Mouse (Mus musculus): Measurements from ENCODE around the gene Srek1ip1. TPM values are rescaled to one million over a fixed set of nuclear protein-coding genes. Genes with fewer than 3 reads are reported as not detected.

Gene Srek1ip1
- total and polyA plus RNA-seq, 3 experiments: 10.7 to 26.1 TPM; not detected in 1

- DNase-seq (ENCODE audit: low read depth, low spot score): no peak
- no peaks in the 10 kb centered on the region for H3K27me3 ChIP-seq (ENCODE audit: control insufficient read depth in 1 of 2, insufficient read depth in 2 of 2, low read length in 2 of 2)
- H3K36me3 ChIP-seq (ENCODE audit: control insufficient read depth in 1 of 2, insufficient read depth in 2 of 2, low read length in 2 of 2): no peaks in the 10 kb centered on the region
- no peaks in the 10 kb centered on the region for H3K79me2 ChIP-seq (ENCODE audit: control insufficient read depth, insufficient read depth, low read length, poor library complexity)
- no peak overlapping the region for H3K9ac ChIP-seq (ENCODE audit: control insufficient read depth, low read depth, low read length, poor library complexity, severe bottlenecking)
- no peak overlapping the region for H3K4me3 ChIP-seq (ENCODE audit: control insufficient read depth in 1 of 2, insufficient read depth in 1 of 2, low read depth in 2 of 2, low read length in 2 of 2)
- no peak overlapping the region for H3K27ac ChIP-seq (ENCODE audit: control insufficient read depth, low read depth, low read length)
- peaks cover 0 to under 1% of the 10 kb centered on the region in 2 experiments; a peak in 1 of 4 replicates for H3K4me1 ChIP-seq (ENCODE audit: control insufficient read depth in 1 of 2, insufficient read depth in 2 of 2, low read length in 2 of 2)
- TF ChIP-seq ZKSCAN1 (IDR thresholded peaks at IDR 0.05; ENCODE audit: low read depth, low read length) (no peak), CHD2 (IDR thresholded peaks at IDR 0.05; ENCODE audit: low read length) (no peak), MEF2A (IDR thresholded peaks at IDR 0.05; ENCODE audit: extremely low read depth, insufficient replicate concordance, low read depth, low read length, poor library complexity, severe bottlenecking) (no peak), HCFC1 (IDR thresholded peaks at IDR 0.05; ENCODE audit: low read depth, low read length) (no peak), TAL1 (IDR thresholded peaks at IDR 0.05; ENCODE audit: low read length) (no peak), USF1 (IDR thresholded peaks at IDR 0.05; ENCODE audit: low read depth, low read length) (no peak), MAX (IDR thresholded peaks at IDR 0.05; ENCODE audit: low read length) (no peak), MYB (IDR thresholded peaks at IDR 0.05; ENCODE audit: low read depth, low read length) (no peak), ELF1 (IDR thresholded peaks at IDR 0.05; ENCODE audit: low read depth, low read length) (no peak), SIN3A (IDR thresholded peaks at IDR 0.05; ENCODE audit: low read length) (no peak), NRF1 (IDR thresholded peaks at IDR 0.05; ENCODE audit: insufficient read depth, low read depth, low read length, poor library complexity, severe bottlenecking) (no peak), GABPA (IDR thresholded peaks at IDR 0.05; ENCODE audit: low read depth, low read length) (no peak), JUND (IDR thresholded peaks at IDR 0.05; ENCODE audit: low read depth, low read length) (no peak), E2F4 (IDR thresholded peaks at IDR 0.05; ENCODE audit: borderline replicate concordance, low read depth, low read length) (no peak), BHLHE40 (IDR thresholded peaks at IDR 0.05; ENCODE audit: borderline replicate concordance, low read depth, low read length) (no peak)
- no peaks in the 10 kb centered on the region for H3K9me3 ChIP-seq (replicated peaks; ENCODE audit: insufficient read depth, low read length)
Measured at GRCm38 (mm10) chr13:104883566-104884249, 91.4 kb downstream of the Srek1ip1 start.

GRCm38 (mm10) chr13:104886308-104887032 is 94.2 kb downstream of the Srek1ip1 start:
- no peak for DNase-seq (ENCODE audit: low read depth, low spot score)
- Histone ChIP-seq H3K79me2 (ENCODE audit: control insufficient read depth, insufficient read depth, low read length, poor library complexity) (no peaks in the 10 kb centered on the region), H3K4me1 (ENCODE audit: control insufficient read depth in 1 of 2, insufficient read depth in 2 of 2, low read length in 2 of 2) (no peaks in the 10 kb centered on the region), H3K9ac (ENCODE audit: control insufficient read depth, low read depth, low read length, poor library complexity, severe bottlenecking) (no peak overlapping the region), H3K36me3 (ENCODE audit: control insufficient read depth in 1 of 2, insufficient read depth in 2 of 2, low read length in 2 of 2) (no peaks in the 10 kb centered on the region), H3K4me3 (ENCODE audit: control insufficient read depth in 1 of 2, insufficient read depth in 1 of 2, low read depth in 2 of 2, low read length in 2 of 2) (no peak overlapping the region), H3K9me3 (replicated peaks; ENCODE audit: insufficient read depth, low read length) (no peaks in the 10 kb centered on the region), H3K27me3 (ENCODE audit: control insufficient read depth in 1 of 2, insufficient read depth in 2 of 2, low read length in 2 of 2) (no peaks in the 10 kb centered on the region), H3K27ac (ENCODE audit: control insufficient read depth, low read depth, low read length) (no peak overlapping the region)
- TF ChIP-seq CTCF (IDR thresholded peaks at IDR 0.05 in 2 of 3, conservative IDR thresholded peaks at IDR 0.05 in 1 of 3; ENCODE audit: control insufficient read depth in 1 of 3, insufficient read depth in 1 of 3, low read depth in 2 of 3, low read length in 3 of 3, poor library complexity in 1 of 3, severe bottlenecking in 1 of 3): no peak
- TF ChIP-seq ZC3H11A (IDR thresholded peaks at IDR 0.05; ENCODE audit: low read depth, low read length): no peak
- no peak for TF ChIP-seq MAX (IDR thresholded peaks at IDR 0.05; ENCODE audit: low read length)
- TF ChIP-seq POLR2AphosphoS5 (IDR thresholded peaks at IDR 0.05; ENCODE audit: borderline replicate concordance, low read depth, low read length): no peak
- no peak for TF ChIP-seq RCOR1 (IDR thresholded peaks at IDR 0.05; ENCODE audit: low read depth, low read length)
- no peak for TF ChIP-seq MAFK (IDR thresholded peaks at IDR 0.05; ENCODE audit: borderline replicate concordance, low read depth, low read length)
- no peak for TF ChIP-seq GABPA (IDR thresholded peaks at IDR 0.05; ENCODE audit: low read depth, low read length)
- TF ChIP-seq POLR2A (IDR thresholded peaks at IDR 0.05; ENCODE audit: control insufficient read depth in 1 of 2, insufficient read depth in 1 of 2, low read depth in 1 of 2, low read length in 2 of 2, poor library complexity in 1 of 2): no peak
- TF ChIP-seq EP300 (IDR thresholded peaks at IDR 0.05; ENCODE audit: low read depth in 1 of 2, low read length in 2 of 2): no peak
- no peak for TF ChIP-seq KAT2A (conservative IDR thresholded peaks at IDR 0.05; ENCODE audit: low read depth, low read length)
